Mouse (Mus musculus): ENCODE data around the gene Klrb1b.
A peak's percentile ranks its signal among the peaks of the same experiment; 100 is the strongest.
"Not testable (repeated sequence)": the region's sequence is repeated elsewhere in the genome, so short reads cannot be mapped to it uniquely, and the experiment has no call there.

Klrb1b gene

GRCm38 (mm10) chr6:128799144-128799895 lies 26.8 kb downstream of the Klrb1b start:
- peak; percentile 83 for DNase-seq (ENCODE audit: low spot score)

DNA sequence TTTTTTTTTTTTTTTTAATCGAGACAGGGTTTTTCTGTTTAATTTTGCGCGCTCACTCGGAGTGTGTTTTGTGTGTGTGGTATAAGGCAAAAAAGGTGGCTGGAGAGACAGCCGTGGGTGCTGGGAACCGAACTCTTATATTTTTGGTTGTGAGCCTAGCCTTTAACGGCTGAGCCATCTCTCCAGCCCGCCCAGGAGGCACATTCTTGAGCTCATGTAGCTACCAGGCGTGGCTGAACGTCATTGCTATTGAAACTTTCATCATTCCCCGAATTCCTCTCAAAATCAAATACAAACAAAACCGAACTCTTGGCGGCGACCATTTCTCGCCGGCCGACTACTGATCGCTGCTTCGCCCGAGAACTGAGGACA lies 27.4 kb downstream of the Klrb1b start:
- DNase-seq (ENCODE audit: low spot score) = peak; percentile 75

- no peak for DNase-seq (ENCODE audit: low spot score)
These were observed 28.0 kb downstream of the Klrb1b start for GRCm38 (mm10) chr6:128797936-128798771.

GRCm38 (mm10) chr6:128797185-128797905 lies 28.8 kb downstream of the Klrb1b start:
- no peak for DNase-seq (ENCODE audit: low spot score)

- DNase-seq (ENCODE audit: low spot score) = no peak
These were observed 29.7 kb downstream of the Klrb1b start for GRCm38 (mm10) chr6:128796321-128796955.

- DNase-seq (ENCODE audit: low spot score) = no peak
These were observed 32.4 kb downstream of the Klrb1b start for GRCm38 (mm10) chr6:128793734-128794133.

DNA sequence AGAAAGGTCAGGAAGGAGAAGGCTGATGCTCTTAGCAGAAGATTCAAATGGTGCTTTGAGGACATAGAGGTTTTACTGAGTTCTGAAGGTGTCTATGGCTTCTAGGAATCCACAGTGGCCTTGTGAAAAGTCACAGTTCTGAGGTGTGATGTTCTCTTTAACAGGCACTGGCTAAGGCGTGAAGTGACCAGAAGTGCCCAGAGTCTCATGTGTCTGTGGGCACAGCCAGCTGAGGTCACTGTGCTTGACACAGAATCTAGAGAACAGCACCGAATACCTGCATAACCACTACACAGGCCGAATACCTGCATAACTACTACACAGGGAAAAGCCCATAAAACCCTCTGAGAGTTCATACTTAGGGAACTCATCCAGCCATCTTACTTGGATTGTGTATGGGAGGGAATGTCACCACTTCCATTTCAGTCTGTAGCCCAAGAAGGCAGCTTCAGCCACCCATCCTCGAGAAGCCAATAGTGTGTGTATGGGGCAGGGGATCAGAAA lies 35.6 kb downstream of the Klrb1b start:
- not testable (repeated sequence) for DNase-seq (ENCODE audit: low spot score)

GRCm38 (mm10) chr6:128789115-128789514 lies 37.0 kb downstream of the Klrb1b start, which contains the start of gene Klrb1c:
Gene Klrb1c (minus strand): TSS chr6:128789215.
- no peak for DNase-seq (ENCODE audit: low spot score)

- no peak for DNase-seq (ENCODE audit: low spot score)
These were observed 37.6 kb downstream of the Klrb1b start for GRCm38 (mm10) chr6:128788517-128788916.

- DNase-seq (ENCODE audit: low spot score) = not testable (repeated sequence)
These were observed 39.7 kb downstream of the Klrb1b start for GRCm38 (mm10) chr6:128786396-128786795.

DNA sequence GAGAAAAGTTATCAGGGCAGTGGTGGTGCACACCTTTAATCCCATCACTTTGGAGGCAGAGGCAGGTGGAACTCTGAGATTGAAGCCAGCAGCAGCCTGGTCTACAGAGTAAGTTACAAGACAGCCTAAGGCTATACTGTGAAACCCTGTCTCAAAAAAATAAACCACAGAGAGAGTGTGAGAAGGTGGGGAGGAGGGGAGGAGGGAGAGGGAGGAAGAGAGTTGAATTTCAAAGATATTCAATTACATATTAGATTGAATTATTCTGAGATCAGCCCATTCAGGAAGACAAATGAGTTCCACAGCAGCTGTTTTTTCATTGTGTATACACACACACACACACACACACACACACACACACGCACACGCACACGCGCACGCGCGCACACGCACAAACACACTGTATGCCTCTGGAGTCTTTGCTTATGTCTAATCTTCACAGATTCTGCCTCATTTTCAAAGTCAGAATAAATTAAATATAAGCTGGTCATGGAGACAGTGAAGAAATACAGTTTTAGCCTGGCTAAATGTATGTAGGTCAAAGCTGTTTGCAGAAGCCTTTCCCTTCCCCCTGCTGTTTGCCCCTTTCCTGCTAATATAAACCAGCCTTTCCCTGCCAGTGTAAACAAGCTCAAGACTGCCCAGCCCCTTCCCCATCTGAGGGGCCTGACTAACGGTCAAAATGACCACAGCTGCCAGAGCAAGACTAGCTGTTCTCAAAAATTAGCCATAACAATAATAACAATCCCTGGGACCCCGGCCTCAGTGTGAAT lies 56.5 kb downstream of the Klrb1b start:
- no peak for DNase-seq (ENCODE audit: low spot score)

GRCm38 (mm10) chr6:128768047-128768446 lies 58.1 kb downstream of the Klrb1b start:
- no peak for DNase-seq (ENCODE audit: low spot score)

GRCm38 (mm10) chr6:128766486-128767254 lies 59.5 kb downstream of the Klrb1b start:
- DNase-seq (ENCODE audit: low spot score) = not testable (repeated sequence)

GRCm38 (mm10) chr6:128765211-128765610 lies 60.9 kb downstream of the Klrb1b start:
- DNase-seq (ENCODE audit: low spot score) = no peak

GRCm38 (mm10) chr6:128764598-128764997 lies 61.5 kb downstream of the Klrb1b start:
- DNase-seq (ENCODE audit: low spot score) = no peak

DNA sequence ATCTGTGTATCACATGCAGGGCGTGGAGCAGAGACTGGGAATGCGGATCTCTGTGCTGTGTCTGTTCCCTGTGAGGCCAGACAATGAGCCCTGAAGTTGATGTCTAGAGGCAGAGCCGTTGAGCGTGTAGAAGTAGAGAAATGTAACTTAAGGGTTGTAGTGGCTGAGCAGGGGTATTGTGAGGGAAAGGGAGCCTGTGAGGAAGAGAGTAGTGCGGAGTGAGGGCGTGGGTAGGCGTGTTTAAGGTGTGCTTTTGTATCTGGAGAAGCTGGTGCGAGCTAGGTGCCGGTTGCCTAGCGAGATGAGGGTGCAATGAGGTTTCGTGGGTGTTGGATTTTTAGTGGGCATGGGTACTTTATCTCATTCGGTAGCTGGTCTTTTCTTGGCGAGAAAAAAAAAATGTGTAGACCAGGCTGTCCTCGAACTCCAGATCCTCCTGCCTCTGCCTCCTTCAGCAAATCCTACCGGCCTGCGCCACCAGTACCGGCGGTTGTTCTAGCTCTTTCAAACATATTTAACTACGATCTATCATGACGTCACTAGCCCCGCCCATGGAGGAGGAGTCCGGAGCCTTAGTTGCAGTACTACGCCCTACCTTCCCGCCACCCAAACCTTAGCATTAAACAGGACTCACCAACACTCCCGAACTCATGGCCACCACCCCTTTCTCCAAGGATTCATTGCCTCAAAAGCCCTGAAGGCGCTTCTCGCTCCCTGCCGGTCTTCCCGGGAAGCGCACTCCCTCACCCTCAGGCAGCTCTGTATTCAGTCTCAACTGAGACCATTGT lies 62.2 kb downstream of the Klrb1b start:
- DNase-seq (ENCODE audit: low spot score) = peak; percentile 83

All from ovary, postnatal 10 days (tissue).